Mouse (Mus musculus) left cerebral cortex, adult 9 months (tissue): Measurements from ENCODE around the gene Enkd1.

Source experiments
- DNase-seq, 2 experiments: peaks; one replicate each; pipeline ENCODE4 v3.0.0; 2022; ENCODE audit warnings: low spot score in 2 of 2

Enkd1 gene

DNA sequence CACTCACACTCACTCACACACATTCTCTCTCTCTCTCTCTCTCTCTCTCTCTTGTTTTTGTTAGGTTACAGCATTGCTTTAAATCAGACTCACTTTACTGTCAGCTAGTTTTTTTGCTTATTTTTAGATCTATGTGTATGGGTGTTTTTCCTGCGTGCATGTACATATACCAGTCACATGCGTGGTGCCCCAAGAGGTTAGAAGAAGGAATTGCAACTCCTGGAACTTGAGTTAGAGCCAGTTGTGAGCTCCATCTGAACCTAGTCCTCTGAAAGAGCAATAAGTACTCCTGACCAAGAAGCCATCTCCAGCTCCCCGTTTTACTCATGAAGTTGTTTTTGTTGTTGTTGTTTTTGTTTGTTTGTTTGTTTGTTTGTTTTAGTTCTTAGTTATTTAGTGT, 46.8 kb downstream of the Enkd1 start:
- peak in 1 of 2 experiments; percentile 22 for DNase-seq

GRCm38 (mm10) chr8:105657641-105658040, 50.4 kb downstream of the Enkd1 start:
- no peak for DNase-seq
